Mouse (Mus musculus): ENCODE data around the gene Adcy2.

Gene Adcy2

GRCm38 (mm10) chr13:68627041-68627440 is 372.3 kb downstream of the Adcy2 start:
- no peak for DNase-seq (ENCODE audit: low spot score in 2 of 2)

DNA sequence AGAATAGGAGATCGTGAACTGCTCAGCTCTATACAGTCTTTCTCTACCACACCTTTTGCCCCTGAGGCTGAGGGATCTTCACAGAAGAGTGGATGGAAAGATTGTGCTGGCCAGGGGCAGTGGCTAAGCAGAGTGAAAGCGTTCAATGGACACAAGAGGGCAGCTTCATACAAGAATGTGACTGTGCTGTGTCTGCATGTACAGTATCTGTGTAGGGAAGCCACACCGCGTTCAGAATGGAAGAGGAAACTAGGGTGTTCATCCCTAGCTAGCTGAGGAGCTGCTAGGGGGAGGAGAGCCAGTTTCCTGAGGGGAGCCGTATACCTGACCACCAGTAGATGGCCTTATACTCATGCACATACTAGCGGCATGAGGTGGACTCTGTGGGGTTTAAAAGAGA is 376.5 kb downstream of the Adcy2 start:
- peak; percentile 59 to 67 for DNase-seq (ENCODE audit: low spot score in 2 of 2)

DNA sequence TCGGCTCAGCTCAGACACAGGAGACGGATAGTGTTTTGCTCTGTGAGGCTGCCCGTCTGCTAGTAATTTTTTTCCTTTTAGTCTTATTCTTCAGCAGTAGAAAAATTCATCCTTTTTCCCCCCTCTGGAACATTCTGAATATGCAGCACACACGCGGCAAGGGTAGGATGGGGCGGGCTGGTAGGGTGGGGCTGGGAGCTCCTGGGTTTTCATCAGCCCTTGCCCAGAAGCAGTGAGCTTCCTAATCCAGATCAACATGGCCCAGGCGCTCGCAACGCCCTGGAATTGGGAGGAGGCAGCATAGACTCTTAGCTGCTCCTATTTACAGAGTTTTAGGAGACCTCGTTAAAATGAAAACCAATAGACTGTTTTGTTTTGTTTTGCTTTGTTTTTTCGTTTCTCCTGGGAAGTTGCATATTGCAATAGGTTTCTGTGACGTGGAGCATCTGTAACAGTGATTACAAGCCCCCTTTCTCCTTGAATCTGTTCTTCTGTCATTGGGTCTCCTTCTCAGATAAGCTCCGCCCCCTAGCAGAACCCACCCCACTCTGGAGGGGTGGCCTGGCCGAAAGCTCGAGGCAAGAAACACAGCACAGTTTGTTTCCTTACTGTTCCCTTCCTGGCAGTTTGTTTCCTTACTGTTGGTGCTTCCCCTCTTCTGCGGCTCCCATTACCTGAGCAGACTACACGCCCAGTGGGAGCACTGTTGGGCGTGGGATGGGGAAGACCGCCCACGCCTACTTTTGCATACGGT is 391.5 kb downstream of the Adcy2 start:
- DNase-seq (ENCODE audit: low spot score in 2 of 2) = no peak

GRCm38 (mm10) chr13:68605689-68606126 is 393.6 kb downstream of the Adcy2 start:
- peak; percentile 57 to 71 for DNase-seq (ENCODE audit: low spot score in 2 of 2)

GRCm38 (mm10) chr13:68603085-68603484 is 396.3 kb downstream of the Adcy2 start:
- no peak for DNase-seq (ENCODE audit: low spot score in 2 of 2)

GRCm38 (mm10) chr13:68601184-68601583 is 398.2 kb downstream of the Adcy2 start:
- DNase-seq (ENCODE audit: low spot score in 2 of 2) = peak; percentile 70 to 73

GRCm38 (mm10) chr13:68598953-68599352 is 400.4 kb downstream of the Adcy2 start:
- no peak for DNase-seq (ENCODE audit: low spot score in 2 of 2)

GRCm38 (mm10) chr13:68597667-68598066 is 401.7 kb downstream of the Adcy2 start:
- DNase-seq (ENCODE audit: low spot score in 2 of 2) = peak; percentile 42 to 50

DNA sequence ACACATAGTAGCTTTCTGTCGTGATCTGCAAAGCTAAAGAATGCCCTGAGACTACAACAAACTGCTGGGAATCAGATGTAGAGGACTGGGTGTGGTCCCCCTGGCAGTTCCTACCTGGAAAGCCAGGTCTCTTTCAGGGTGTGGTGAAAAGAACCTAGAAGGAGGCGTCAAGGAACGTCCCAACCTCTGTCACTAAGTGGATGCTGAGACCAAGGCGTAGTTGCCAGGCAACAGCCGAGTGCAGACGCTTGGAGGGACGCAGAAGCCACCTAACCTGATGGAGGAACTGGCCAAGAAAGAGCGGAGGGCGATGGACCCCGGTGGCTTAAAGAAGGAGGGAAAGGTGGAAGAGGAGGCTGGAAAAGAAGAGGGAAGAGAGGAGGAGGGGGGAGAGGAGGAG is 402.1 kb downstream of the Adcy2 start, which contains the start of gene 1700001L19Rik:
Gene 1700001L19Rik (plus strand): TSS at position 223 of the 400 bp plus-strand sequence.
- DNase-seq (ENCODE audit: low spot score in 2 of 2) = peak; percentile 65 to 70

GRCm38 (mm10) chr13:68593797-68594196 is 405.5 kb downstream of the Adcy2 start:
- peak; percentile 53 to 57 for DNase-seq (ENCODE audit: low spot score in 2 of 2)

DNA sequence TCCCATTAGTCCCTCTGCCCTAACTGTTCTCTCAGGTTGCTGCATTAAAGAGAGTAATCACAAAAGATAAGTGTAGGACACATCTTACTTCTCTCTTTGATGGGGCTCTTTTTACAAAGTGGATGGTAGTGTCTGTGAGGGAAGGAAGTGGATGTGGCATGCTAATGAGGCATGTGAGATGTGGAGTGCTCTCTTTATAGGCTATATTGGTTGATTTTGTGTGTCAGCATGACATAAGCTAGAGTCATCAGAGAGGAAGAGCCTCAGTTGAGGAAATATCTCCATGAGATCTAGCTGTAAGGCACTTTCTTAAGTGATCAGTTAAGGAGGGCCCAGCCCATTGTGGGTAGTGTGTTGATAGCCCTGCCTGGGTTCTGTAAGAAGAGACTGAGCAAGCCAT is 411.0 kb downstream of the Adcy2 start:
- DNase-seq (ENCODE audit: low spot score in 2 of 2) = no peak

- DNase-seq (ENCODE audit: low spot score in 2 of 2) = no peak
Measured at GRCm38 (mm10) chr13:68585441-68585840, 413.9 kb downstream of the Adcy2 start.

- peak in 1 of 2 experiments; percentile 54 for DNase-seq (ENCODE audit: low spot score in 2 of 2)
Measured at GRCm38 (mm10) chr13:68583961-68584360, 415.4 kb downstream of the Adcy2 start.

- no peak for DNase-seq (ENCODE audit: low spot score in 2 of 2)
Measured at GRCm38 (mm10) chr13:68582517-68582780, 416.9 kb downstream of the Adcy2 start.

- peak; percentile 99 for DNase-seq (ENCODE audit: low spot score in 2 of 2)
Measured at GRCm38 (mm10) chr13:68581747-68582516, 417.4 kb downstream of the Adcy2 start, which contains the start of the genes Mtrr and Fastkd3. Mtrr (minus strand) TSS chr13:68582149. Fastkd3 (plus strand) TSS chr13:68582234.

DNA sequence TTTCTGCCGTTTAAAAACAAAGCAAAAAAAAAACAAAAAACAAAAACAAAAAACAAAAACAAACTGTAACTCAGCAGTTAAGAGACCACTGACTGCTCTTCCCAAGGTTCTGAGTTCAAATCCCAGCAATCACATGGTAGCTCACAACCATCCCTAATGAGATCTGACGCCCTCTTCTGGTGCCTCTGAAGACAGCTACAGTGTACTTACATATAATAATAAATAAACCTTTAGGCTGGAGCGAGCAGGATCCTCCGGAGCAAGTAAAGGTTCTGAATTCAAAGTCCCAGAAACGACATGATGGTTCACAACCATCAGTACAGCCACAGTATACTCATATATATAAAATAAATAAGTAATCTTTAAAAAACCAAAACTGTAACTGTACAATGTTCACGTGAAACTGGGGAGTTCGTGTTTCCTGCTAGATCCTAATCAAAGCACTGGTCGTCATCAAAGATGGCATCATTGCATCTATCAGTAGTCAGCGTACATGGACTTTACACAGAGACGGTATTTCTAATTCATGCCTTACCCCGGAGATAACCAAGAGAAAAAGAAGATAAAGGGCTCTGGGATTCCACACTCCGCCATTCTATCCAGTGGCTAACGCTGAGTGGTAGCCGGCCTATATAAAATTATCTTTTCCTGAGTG is 418.1 kb downstream of the Adcy2 start:
- DNase-seq (ENCODE audit: low spot score in 2 of 2) = no peak

GRCm38 (mm10) chr13:68577945-68578344 is 421.4 kb downstream of the Adcy2 start:
- peak; percentile 62 to 77 for DNase-seq (ENCODE audit: low spot score in 2 of 2)

DNA sequence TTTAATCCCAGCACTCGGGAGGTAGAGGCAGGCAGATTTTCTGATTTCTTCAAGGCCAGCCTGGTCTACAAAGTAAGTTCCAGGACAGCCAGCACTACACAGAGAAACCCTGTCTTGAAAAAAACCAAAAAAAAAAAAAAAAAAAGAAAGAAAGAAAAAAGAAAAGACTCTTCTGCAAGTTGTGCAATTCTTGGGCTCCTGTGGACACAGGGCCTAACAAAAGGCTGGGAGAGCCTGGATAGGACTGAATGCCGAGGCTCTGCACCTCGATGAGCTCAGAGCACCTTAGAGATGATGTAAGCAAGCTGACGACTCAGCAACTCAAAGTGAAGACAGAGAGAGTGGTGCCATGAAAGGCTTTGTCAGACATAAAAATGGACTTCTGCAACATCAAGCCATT is 424.9 kb downstream of the Adcy2 start:
- DNase-seq (ENCODE audit: low spot score in 2 of 2) = peak in 1 of 2 experiments; percentile 12

DNA sequence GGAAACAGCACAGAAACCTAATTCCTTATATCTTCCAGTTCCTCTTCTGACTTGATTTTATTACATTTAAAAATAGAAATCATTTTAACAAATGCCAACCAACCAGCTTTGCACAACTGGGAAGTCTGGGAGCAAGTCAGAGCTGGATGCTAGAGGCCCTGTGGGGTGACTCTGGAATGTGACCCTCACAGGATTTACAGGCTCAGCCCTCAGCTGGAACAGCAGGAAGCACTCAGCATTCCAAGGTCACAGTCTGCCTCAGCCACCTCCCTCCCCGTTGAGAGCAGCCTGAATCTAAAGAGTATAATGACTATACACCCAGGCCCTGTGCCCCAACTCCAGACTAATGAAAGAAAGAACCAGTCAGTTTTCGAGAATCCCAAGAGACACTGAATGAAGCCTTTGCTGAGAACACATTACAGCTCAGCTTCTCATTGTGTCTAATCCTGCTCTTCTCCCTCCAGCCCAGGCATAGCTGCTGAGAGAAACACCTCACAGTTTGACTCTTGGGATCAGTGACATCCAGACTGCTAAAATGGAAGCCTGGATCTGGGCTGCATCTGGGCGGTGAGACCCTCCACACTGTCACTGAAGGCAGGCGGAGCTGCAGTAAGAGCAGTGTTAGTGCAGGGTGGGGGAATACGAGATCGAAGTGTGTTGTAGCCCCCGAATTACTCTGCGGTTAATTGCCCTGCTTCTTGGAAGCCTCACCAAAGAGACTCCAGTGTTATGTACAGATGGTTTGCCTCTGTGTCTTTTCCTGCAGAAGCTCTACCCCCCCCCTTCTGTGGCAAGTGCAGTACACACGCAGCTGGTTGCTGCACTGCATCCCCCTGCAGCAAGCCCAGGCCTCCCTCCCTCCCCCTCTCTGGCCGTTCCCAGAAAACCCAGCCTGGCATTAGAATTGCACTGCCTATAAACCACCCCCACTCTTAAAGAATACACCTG is 426.1 kb downstream of the Adcy2 start:
- DNase-seq (ENCODE audit: low spot score in 2 of 2) = peak in 1 of 2 experiments; percentile 31

GRCm38 (mm10) chr13:68572247-68572646 is 427.1 kb downstream of the Adcy2 start:
- DNase-seq (ENCODE audit: low spot score in 2 of 2) = peak; percentile 21 to 32
